In genomic region chr3:55494348-55494747, GRCm38 (mm10) we compare ENCODE assay signal across 13 mouse cellular contexts. TPM values are rescaled to one million over a fixed set of nuclear protein-coding genes. Genes with fewer than 3 reads are reported as not detected.
DNase-seq lines count a peak whose midpoint lies in the region; ATAC-seq and TF ChIP-seq lines count a peak whose summit lies in the region.
"Had no signal": no experiment of that assay in that cellular context is flagged by ENCODE, and none has a peak within 500 bp of the region (broad histone marks: within the 10 kb centered on the region; RNA-seq: fewer than 3 reads in every experiment).

No protein-coding gene starts in this region.

- no peaks in the 10 kb centered on the region for H3K9me3 ChIP-seq in kidney, postnatal 0 days (replicated peaks; ENCODE audit: low read length)
- H3K9me3 ChIP-seq in kidney, embryonic 16.5 days (ENCODE audit: low read length) = no peaks in the 10 kb centered on the region
- H3K9me3 ChIP-seq: heart, embryonic 12.5 days had no signal

- no peak overlapping the region for H3K9ac ChIP-seq in kidney, postnatal 0 days (ENCODE audit: low read depth, low read length)
- H3K9ac ChIP-seq in kidney, embryonic 16.5 days (replicated peaks; ENCODE audit: low read length) = no peak overlapping the region
- H3K9ac ChIP-seq: heart, embryonic 12.5 days had no signal

- no peak overlapping the region for H3K27ac ChIP-seq in kidney, postnatal 0 days
- H3K27ac ChIP-seq in kidney, embryonic 16.5 days (ENCODE audit: low read length) = no peak overlapping the region
- H3K27ac ChIP-seq: macrophage had no signal

- TF ChIP-seq CTCF in kidney, postnatal 0 days (IDR thresholded peaks at IDR 0.05; ENCODE audit: low read depth) = peak; percentile 69

- WGBS in kidney, postnatal 0 days = 49% methylated on average over 4 of the region's 4 CpGs
- WGBS in kidney, embryonic 16.5 days = 52% methylated on average over 4 of the region's 4 CpGs

- H3K4me1 ChIP-seq in kidney, postnatal 0 days (replicated peaks; ENCODE audit: insufficient read depth, low read length) = no peaks in the 10 kb centered on the region
- 0 out of 2 replicates have a peak, but pooled peaks cover 8% of the 10 kb centered on the region for H3K4me1 ChIP-seq in kidney, embryonic 16.5 days (ENCODE audit: insufficient read depth, low read length)
- H3K4me1 ChIP-seq: heart, embryonic 12.5 days had no signal

- H3K4me3 ChIP-seq in kidney, postnatal 0 days (replicated peaks; ENCODE audit: low read depth, low read length) = no peak overlapping the region
- H3K4me3 ChIP-seq in kidney, embryonic 16.5 days (ENCODE audit: low read length) = no peak overlapping the region
- H3K4me3 ChIP-seq: heart, embryonic 12.5 days had no signal

- H3K4me2 ChIP-seq in kidney, postnatal 0 days (ENCODE audit: low read length) = no peak overlapping the region
- H3K4me2 ChIP-seq in kidney, embryonic 16.5 days (replicated peaks; ENCODE audit: low read depth, low read length) = no peak overlapping the region
- H3K4me2 ChIP-seq: heart, embryonic 12.5 days had no signal

- no peaks in the 10 kb centered on the region for H3K36me3 ChIP-seq in kidney, postnatal 0 days (ENCODE audit: insufficient read depth, low read length)
- no peaks in the 10 kb centered on the region for H3K36me3 ChIP-seq in kidney, embryonic 16.5 days (ENCODE audit: insufficient read depth, low read length)
- H3K36me3 ChIP-seq: heart, embryonic 12.5 days had no signal

- ATAC-seq in kidney, postnatal 0 days (replicated peaks; ENCODE audit: low FRiP score, low read depth) = no peak
- ATAC-seq in kidney, embryonic 16.5 days (ENCODE audit: low FRiP score, low TSS enrichment) = no peak

- peak; percentile 47 for DNase-seq in embryo, embryonic 10 days (ENCODE audit: low spot score)
- no peak for DNase-seq in embryo, embryonic 11 days
- DNase-seq in kidney, postnatal 0 days (ENCODE audit: low spot score) = peak; percentile 39
- DNase-seq in 3T3-L1 (ENCODE audit: low read depth, low spot score) (peak; percentile 43), MN1 (ENCODE audit: low spot score) (no peak)
- peak; percentile 72 for DNase-seq in brain, adult 2 months (ENCODE audit: low read depth, low spot score)
- no peak for DNase-seq in left cerebral cortex, adult 9 months (ENCODE audit: low spot score in 2 of 2)
- DNase-seq: cerebellum, adult 9-11 months had no signal

- H3K27me3 ChIP-seq in kidney, postnatal 0 days (ENCODE audit: insufficient read depth, low read length) = no peaks in the 10 kb centered on the region
- H3K27me3 ChIP-seq in kidney, embryonic 16.5 days (ENCODE audit: insufficient read depth, low read length) = no peaks in the 10 kb centered on the region
- H3K27me3 ChIP-seq: heart, embryonic 12.5 days had no signal

RNA-seq across cellular contexts. Expression of gene Gm21954, which starts 22.3 kb away (rescaled TPM):
- not detected in 2 replicates for polyA plus RNA-seq in kidney, postnatal 0 days (2015; fragmentation: Nextera tagmentation; extraction: Ambion mirVana)
- polyA plus RNA-seq in kidney, embryonic 16.5 days (2015; fragmentation: Nextera tagmentation; extraction: Ambion mirVana) = not detected in 2 replicates
- polyA plus RNA-seq: heart, embryonic 12.5 days; intestine, embryonic 14.5 days; macrophage; stomach, embryonic 14.5 days had no signal

Comparison
In these comparisons a context has a peak if more than half of its experiments do, and no peak if none do; other contexts are left out.
1. DNase-seq: peak in embryo, embryonic 10 days (single experiment), kidney, postnatal 0 days (single experiment), 3T3-L1 (single experiment) and brain, adult 2 months (single experiment); none in embryo, embryonic 11 days (single experiment), MN1 (single experiment) and left cerebral cortex, adult 9 months (0 of 2).